Mouse (Mus musculus) T-cell, adult 2 months (primary cell): ENCODE data around the gene Arhgap40.
A peak's percentile ranks its signal among the peaks of the same experiment; 100 is the strongest.

Experiments used
- DNase-seq: peaks from one replicate; pipeline ENCODE4 v3.0.0; 2022; ENCODE audit warnings: low spot score

Gene Arhgap40

GRCm38 (mm10) chr2:158550067-158550466 lies 37.5 kb downstream of the Arhgap40 start:
- peak; percentile 57 for DNase-seq

GRCm38 (mm10) chr2:158554366-158554765 lies 41.8 kb downstream of the Arhgap40 start:
- no peak for DNase-seq

- no peak for DNase-seq
Observed at GRCm38 (mm10) chr2:158555252-158555651, 42.7 kb downstream of the Arhgap40 start.

- DNase-seq: no peak
Observed at GRCm38 (mm10) chr2:158555812-158556211, 43.2 kb downstream of the Arhgap40 start.

- peak; percentile 65 for DNase-seq
Observed at GRCm38 (mm10) chr2:158556225-158556624, 43.6 kb downstream of the Arhgap40 start.

- DNase-seq: no peak
Observed at GRCm38 (mm10) chr2:158556750-158557149, 44.2 kb downstream of the Arhgap40 start.

- DNase-seq: no peak
Observed at GRCm38 (mm10) chr2:158559945-158560344, 47.3 kb downstream of the Arhgap40 start.

- no peak for DNase-seq
Observed at GRCm38 (mm10) chr2:158560801-158561200, 48.2 kb downstream of the Arhgap40 start.

GRCm38 (mm10) chr2:158561371-158562144 lies 49.0 kb downstream of the Arhgap40 start:
- DNase-seq: no peak

- DNase-seq: no peak
Observed at GRCm38 (mm10) chr2:158570421-158571081, 58.0 kb downstream of the Arhgap40 start.

- no peak for DNase-seq
Observed at GRCm38 (mm10) chr2:158579979-158580378, 67.4 kb downstream of the Arhgap40 start.

GRCm38 (mm10) chr2:158584621-158585358 lies 72.2 kb downstream of the Arhgap40 start:
- no peak for DNase-seq

GRCm38 (mm10) chr2:158588524-158589271 lies 76.1 kb downstream of the Arhgap40 start:
- DNase-seq: no peak

- no peak for DNase-seq
Observed at GRCm38 (mm10) chr2:158590495-158590894, 77.9 kb downstream of the Arhgap40 start.

- DNase-seq: no peak
Observed at GRCm38 (mm10) chr2:158591286-158591685, 78.7 kb downstream of the Arhgap40 start.

GRCm38 (mm10) chr2:158593371-158593770 lies 80.8 kb downstream of the Arhgap40 start:
- no peak for DNase-seq

GRCm38 (mm10) chr2:158595103-158595502 lies 82.5 kb downstream of the Arhgap40 start:
- no peak for DNase-seq

- no peak for DNase-seq
Observed at GRCm38 (mm10) chr2:158595577-158595976, 83.0 kb downstream of the Arhgap40 start.

GRCm38 (mm10) chr2:158596803-158597202 lies 84.2 kb downstream of the Arhgap40 start:
- DNase-seq: no peak
